Mouse (Mus musculus) cerebellum, adult 2 months (tissue): ENCODE measurements around the gene Plin5. TPM values are rescaled to one million over a fixed set of nuclear protein-coding genes. Genes with fewer than 3 reads are reported as not detected.
A peak's percentile ranks its signal among the peaks of the same experiment; 100 is the strongest.
"Not testable (repeated sequence)": the region's sequence is repeated elsewhere in the genome, so short reads cannot be mapped to it uniquely, and the experiment has no call there.

ENCODE experiments used
- DNase-seq, 2 experiments: peaks; one replicate each; pipeline ENCODE4 v3.0.0; 2021
- H3K27ac ChIP-seq: fragments of 200-500 bp; 2 replicates; pipeline ENCODE4 v1.5.1; 2012; ENCODE audit warnings: low read length, control low read depth, inconsistent platforms; ENCODE audit not compliant: insufficient read depth
- H3K27me3 ChIP-seq: fragments of 200-500 bp; 2 replicates; pipeline ENCODE4 v1.6.1; 2012; ENCODE audit warnings: inconsistent platforms, mild to moderate bottlenecking, low read length, moderate library complexity; ENCODE audit not compliant: control insufficient read depth, insufficient read depth
- H3K4me1 ChIP-seq: fragments of 200-500 bp; 2 replicates; pipeline ENCODE4 v1.6.1; 2011; ENCODE audit warnings: low read length; ENCODE audit not compliant: control insufficient read depth, insufficient read depth
- H3K4me3 ChIP-seq: fragments of 200-500 bp; replicated peaks from 2 replicates; pipeline ENCODE3; 2011; ENCODE audit warnings: mild to moderate bottlenecking, low read depth, low read length, control low read depth; ENCODE audit not compliant: insufficient read depth
- CTCF ChIP-seq: fragments of 200-500 bp; IDR thresholded peaks from 2 replicates; pipeline ENCODE4 v1.5.1; 2011; ENCODE audit warnings: low read depth, mild to moderate bottlenecking, control low read depth, low read length, moderate library complexity, borderline replicate concordance; ENCODE audit not compliant: insufficient read depth
- POLR2A ChIP-seq: fragments of 200-500 bp; IDR thresholded peaks from 2 replicates; pipeline ENCODE4 v1.6.1; 2011; ENCODE audit warnings: low read length, control low read depth, borderline replicate concordance; ENCODE audit not compliant: insufficient read depth
- WGBS: fragments of 180-500 bp; shearing (Covaris S2); methylation state at CpG from one replicate; pipeline ENCODE4 v1.1.7; 2018; 5-methylcytosine and 5-hydroxymethylcytosine counted together
- polyA plus RNA-seq: library from polyadenylated mRNA; depleted of rRNA; stranded (reverse); fragments of >200 nt; gene quantifications from 2 replicates; pipeline ENCODE4 v1.2.3, GENCODE M21; 2012

Gene Plin5
- polyA plus RNA-seq, 1 experiment = 0.38 TPM

DNA sequence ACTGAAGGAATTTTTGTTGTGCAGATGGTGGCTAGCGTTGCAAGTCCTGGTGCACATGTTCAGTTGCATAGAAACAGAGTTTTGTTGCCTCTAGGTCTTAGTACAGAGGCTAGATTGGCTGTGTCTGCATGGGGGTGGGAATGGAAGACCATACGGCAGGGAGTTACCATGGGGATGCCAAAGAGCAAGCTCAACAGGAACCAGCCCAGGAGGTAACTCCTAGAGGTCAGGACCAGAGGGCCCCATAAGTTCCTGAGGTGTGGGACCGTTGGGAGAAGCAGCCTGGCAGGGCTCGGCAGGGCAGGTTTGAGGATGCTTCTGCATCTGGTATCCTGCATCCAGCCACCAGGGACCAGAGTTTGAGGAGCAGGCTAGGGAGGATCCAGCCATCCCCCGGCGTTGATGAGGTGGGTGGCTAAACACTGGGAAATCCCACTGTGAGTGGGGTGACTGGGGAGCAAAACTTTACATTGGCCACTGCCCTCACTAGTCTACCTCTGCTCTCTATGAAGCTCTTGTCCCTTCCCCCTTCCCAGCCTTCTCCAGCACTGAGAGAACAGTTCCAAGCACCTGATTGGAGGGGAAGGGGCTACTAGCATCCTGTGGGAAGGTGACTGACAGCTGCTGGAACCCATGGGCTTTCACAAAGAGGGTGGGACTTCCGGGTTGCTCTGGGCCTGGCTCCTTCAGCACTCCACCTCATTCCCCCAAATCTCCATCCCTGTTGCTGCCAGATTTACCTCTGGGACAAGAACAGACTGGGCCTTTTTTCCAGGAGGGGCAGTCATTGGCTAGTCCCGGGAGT, 36.4 kb downstream of the Plin5 start:
- Histone ChIP-seq H3K4me3 (peak overlapping the region; percentile 32), H3K27me3 (no peaks in the 10 kb centered on the region), H3K27ac (no peak overlapping the region), H3K4me1 (peaks cover 6% of the 10 kb centered on the region; the same call in 1 of the 2 replicates)
- TF ChIP-seq CTCF = no peak
- TF ChIP-seq POLR2A = no peak
- 6% methylated on average over 8 of the region's 8 CpGs for WGBS
- peak in 1 of 2 experiments; percentile 36 for DNase-seq

DNA sequence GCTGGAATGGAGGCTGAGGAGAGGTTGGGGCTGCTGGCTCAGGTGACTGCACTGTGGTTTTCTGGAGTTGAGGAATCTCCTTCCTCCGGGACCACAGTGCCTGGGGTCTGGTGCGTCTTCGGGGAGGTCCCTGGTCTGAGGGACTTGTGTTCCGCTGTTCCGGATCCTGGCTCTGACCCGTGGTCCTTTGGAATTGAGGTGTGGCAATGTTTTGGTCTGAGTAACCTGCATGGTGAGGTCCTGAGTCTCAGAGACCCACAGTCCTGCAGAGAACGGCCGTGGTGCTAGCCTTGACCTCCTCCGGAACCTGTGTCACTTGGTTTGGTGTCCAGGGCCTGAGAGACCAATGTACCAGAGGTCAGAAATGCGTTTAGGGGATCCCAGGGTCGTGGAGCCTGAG, 37.5 kb downstream of the Plin5 start:
- Histone ChIP-seq H3K27ac (no peak overlapping the region), H3K27me3 (no peaks in the 10 kb centered on the region), H3K4me1 (peaks cover 6% of the 10 kb centered on the region; the same call in 1 of the 2 replicates), H3K4me3 (peak overlapping the region; percentile 87)
- DNase-seq = peak in 1 of 2 experiments; percentile 42
- TF ChIP-seq CTCF = no peak
- no peak for TF ChIP-seq POLR2A
- WGBS = 1% methylated on average over 11 of the region's 11 CpGs

DNA sequence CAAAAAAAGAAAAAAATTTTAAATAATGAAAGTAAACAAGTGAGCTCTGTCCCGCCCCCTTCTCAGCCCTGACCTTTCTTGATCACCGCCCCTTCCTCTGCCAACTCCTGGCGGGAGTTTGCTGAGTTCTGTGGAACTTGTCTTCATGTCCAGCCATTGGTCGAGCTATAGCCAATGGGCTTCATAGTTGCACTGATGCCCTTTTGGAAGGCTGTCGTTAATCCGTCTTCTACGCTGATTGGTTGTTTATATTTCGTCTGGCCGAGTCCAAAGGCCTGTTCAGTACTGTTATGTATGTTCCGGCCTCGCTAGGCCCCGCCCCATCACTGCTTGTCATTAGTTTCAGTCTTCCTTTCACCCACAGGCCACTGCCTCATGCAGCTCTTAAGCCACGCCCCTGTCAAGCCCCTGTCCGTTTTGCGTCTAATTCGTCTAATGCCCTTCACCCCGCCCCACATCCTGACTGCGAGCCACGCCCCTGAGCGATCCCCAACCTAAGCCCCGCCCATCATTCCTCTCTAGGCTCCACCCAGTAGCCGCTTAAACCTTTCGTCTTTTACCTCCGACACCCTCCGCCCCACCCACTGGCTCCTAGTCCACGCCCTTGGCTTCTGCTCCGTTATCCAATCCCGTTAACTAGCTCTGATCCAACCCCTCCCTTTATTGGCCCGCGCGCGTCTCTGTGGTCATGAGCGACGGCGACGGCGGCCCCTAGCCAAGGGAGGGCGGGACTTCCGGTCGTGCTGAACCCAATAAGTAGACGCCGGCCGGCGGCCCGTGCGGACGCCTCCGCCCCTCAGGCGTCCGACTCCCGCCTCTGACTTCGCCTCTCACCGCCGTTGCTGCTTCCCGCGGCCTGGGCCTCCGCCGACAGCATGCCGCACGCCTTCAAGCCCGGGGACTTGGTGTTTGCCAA, 38.3 kb downstream of the Plin5 start, which contains the start of gene Hdgfl2:
TSS of gene Hdgfl2 (plus strand) at position 755 of the 916 bp plus-strand sequence.
- Histone ChIP-seq H3K4me1 (peaks cover 6% of the 10 kb centered on the region; the same call in 1 of the 2 replicates), H3K4me3 (peak within 1 kb of the TSS; percentile 87), H3K27ac (no peak within 1 kb of the TSS), H3K27me3 (no peaks in the 10 kb centered on the region)
- TF ChIP-seq POLR2A = peak; percentile 71
- TF ChIP-seq CTCF = no peak
- WGBS = under 1% methylated on average over 61 of the region's 61 CpGs
- DNase-seq = peak; percentile 99 to 100

DNA sequence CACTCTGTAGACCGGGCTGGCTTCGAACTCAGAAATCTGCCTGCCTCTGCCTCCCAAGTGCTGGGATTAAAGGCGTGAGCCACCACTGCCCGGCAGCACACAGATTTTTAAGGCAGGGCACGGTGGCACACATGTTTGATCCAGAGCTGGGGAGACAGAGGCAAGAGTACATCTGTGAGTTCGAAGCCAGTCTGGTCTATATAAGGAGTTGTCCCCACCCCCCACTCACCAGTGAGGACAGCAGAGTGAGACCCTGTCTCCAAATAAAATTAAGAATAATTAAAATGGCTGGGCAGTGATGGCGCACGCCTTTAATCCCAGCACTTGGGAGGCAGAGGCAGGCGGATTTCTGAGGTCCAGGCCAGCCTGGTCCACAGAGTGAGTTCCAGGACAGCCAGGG, 39.0 kb downstream of the Plin5 start:
- 68% methylated on average over 9 of the region's 9 CpGs for WGBS
- H3K4me1 ChIP-seq, H3K4me3 ChIP-seq, H3K27ac ChIP-seq, H3K27me3 ChIP-seq: not testable (repeated sequence)
- peak in 1 of 2 experiments; percentile 42 for DNase-seq

DNA sequence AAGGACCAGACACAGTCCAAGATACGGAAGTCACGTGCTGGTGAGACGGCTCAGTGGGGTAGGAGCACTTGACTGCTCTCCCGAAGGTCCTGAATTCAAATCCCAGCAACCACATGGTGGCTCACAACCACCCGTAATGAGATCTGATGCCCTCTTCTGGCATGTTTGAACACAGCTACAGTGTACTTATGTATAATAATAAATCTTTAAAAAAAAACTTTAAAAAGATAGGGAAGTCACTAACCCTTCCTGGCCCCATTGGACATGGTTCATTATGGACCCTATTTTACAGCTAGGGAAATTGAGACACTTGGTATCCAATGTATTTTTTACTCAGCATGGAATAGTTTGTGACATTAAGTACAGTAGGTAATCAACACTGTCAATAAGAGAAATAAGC, 39.9 kb downstream of the Plin5 start:
- Histone ChIP-seq H3K27me3 (no peaks in the 10 kb centered on the region), H3K4me1 (peaks cover 6% of the 10 kb centered on the region; the same call in 1 of the 2 replicates), H3K4me3 (no peak overlapping the region), H3K27ac (no peak overlapping the region)
- TF ChIP-seq POLR2A (no peak), CTCF (no peak)
- 81% methylated on average over 5 of the region's 5 CpGs for WGBS
- DNase-seq = no peak

DNA sequence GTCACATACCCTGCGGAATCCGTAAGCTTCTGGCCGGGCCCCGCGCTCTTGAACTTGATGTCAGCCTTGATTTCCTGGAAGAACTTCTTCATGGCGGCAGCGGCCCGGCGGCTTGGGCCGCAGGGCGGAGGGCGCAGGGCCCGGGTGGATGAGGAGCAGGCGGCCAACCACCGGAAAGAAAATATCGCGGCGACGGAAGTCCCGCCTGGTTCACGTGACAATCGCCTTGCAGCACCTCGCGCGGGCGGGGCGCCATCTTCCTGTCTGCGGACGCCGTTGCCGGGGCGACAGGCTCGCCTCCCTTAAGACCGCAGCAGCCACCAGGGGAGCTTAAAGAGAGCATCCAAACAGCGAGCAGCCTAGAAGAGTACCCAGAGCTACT, 42.6 kb downstream of the Plin5 start, which contains the start of gene Ubxn6:
TSS of gene Ubxn6 (minus strand) at position 202 of the 382 bp plus-strand sequence.
- under 1% methylated on average over 35 of the region's 35 CpGs for WGBS

DNA sequence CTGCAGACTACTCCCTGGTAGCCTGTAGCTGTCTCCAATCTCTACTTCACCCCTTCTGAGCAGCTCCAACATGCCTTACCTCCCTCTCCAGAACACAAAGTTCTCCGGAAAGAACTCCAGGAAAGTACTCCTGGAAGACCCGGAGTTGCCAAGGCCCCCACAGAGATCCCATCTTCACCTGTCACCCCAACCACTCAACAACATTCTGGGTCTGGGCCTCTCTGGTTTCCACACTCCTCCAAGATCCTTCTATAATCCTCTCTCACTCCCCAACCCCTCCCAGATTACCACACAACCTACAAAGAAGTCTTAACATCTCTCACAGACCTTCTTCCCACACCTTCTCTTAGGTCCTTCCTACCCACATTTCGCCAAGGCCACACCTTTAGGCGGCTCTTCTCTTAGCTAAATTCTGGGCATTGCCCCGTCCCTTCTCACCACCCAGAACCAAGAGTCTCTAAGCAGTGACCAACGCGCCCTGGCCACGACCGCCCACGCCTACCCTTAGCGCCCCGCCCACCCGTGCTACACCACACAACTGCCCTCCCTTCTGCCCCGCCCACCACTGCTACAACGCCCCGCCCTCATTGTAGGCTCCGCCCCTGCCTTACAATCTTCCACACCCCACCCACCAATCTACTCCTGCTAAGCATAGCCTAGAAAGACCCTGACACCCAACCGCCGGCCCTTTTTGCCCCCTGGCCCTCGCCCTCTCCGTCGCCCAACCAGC, 43.1 kb downstream of the Plin5 start:
- WGBS = 7% methylated on average over 22 of the region's 22 CpGs
- Histone ChIP-seq H3K4me1 (no peaks in the 10 kb centered on the region; the same call in 1 of the 2 replicates), H3K27me3 (no peaks in the 10 kb centered on the region), H3K4me3 (peak overlapping the region; percentile 86), H3K27ac (peak overlapping the region; percentile 65)
- DNase-seq = peak; percentile 67 to 74
- TF ChIP-seq POLR2A = no peak
- no peak for TF ChIP-seq CTCF

More for the DNA sequence above, 42.6 kb downstream of the Plin5 start, which contains the start of gene Ubxn6:
- TF ChIP-seq POLR2A (peak; percentile 55; the same call in 1 of the 2 replicates), CTCF (peak; percentile 13; the same call in 1 of the 2 replicates)
- Histone ChIP-seq H3K4me3 (peak within 1 kb of the TSS; percentile 86), H3K4me1 (no peaks in the 10 kb centered on the region; the same call in 1 of the 2 replicates), H3K27ac (peak within 1 kb of the TSS; percentile 65), H3K27me3 (no peaks in the 10 kb centered on the region)
- peak; percentile 96 to 97 for DNase-seq
